Mouse (Mus musculus) neural tube, embryonic 11.5 days (tissue): ENCODE data around the gene Jam2. TPM values are rescaled to one million over a fixed set of nuclear protein-coding genes. Genes with fewer than 3 reads are reported as not detected.

Experiments used
- ATAC-seq: fragments of 200-750 bp; cut with Nextera tagmentation; 2 replicates; pipeline ENCODE4 v1.8.0; 2017; ENCODE audit warnings: moderate number of reproducible peaks, mild to moderate bottlenecking, moderate TSS enrichment, moderate library complexity; ENCODE audit not compliant: insufficient read depth, low FRiP score, low TSS enrichment
- DNase-seq: peaks from one replicate; pipeline ENCODE4 v3.0.0-alpha.2; 2015; ENCODE audit warnings: low spot score
- H3K27ac ChIP-seq: fragments of 300-500 bp; sonication (generic); 2 replicates; pipeline ENCODE4 v1.5.1; 2014; ENCODE audit warnings: low read depth, mild to moderate bottlenecking, low read length
- H3K27me3 ChIP-seq: fragments of 300-500 bp; sonication (generic); 2 replicates; pipeline ENCODE4 v1.6.1; 2014; ENCODE audit warnings: mild to moderate bottlenecking, low read length, mixed read lengths; ENCODE audit not compliant: control insufficient read depth, insufficient read depth
- H3K36me3 ChIP-seq: fragments of 300-500 bp; sonication (generic); 2 replicates; pipeline ENCODE4 v1.6.1; 2014; ENCODE audit warnings: mild to moderate bottlenecking, low read length, moderate library complexity, mixed read lengths; ENCODE audit not compliant: control insufficient read depth, insufficient read depth
- H3K4me1 ChIP-seq: fragments of 300-500 bp; sonication (generic); 2 replicates; pipeline ENCODE4 v1.6.1; 2014; ENCODE audit warnings: low read length, mixed read lengths; ENCODE audit not compliant: control insufficient read depth, insufficient read depth
- H3K4me2 ChIP-seq: fragments of 300-500 bp; sonication (generic); 2 replicates; pipeline ENCODE4 v1.6.1; 2014; ENCODE audit warnings: low read depth, mild to moderate bottlenecking, moderate library complexity
- H3K4me3 ChIP-seq: fragments of 300-500 bp; sonication (generic); 2 replicates; pipeline ENCODE4 v1.5.1; 2014; ENCODE audit warnings: low read depth, low read length
- H3K9ac ChIP-seq: fragments of 300-500 bp; sonication (generic); 2 replicates; pipeline ENCODE4 v1.6.1; 2014; ENCODE audit warnings: mild to moderate bottlenecking, low read length
- H3K9me3 ChIP-seq: fragments of 300-500 bp; sonication (generic); 2 replicates; pipeline ENCODE4 v1.6.1; 2016; ENCODE audit warnings: low read length; ENCODE audit not compliant: control insufficient read depth
- WGBS: fragments of 180-500 bp; shearing (Covaris S2); extraction: QIAGEN DNeasy Blood & Tissue Kit; methylation state at CpG from one replicate; pipeline ENCODE4 v1.1.7; 2014; 5-methylcytosine and 5-hydroxymethylcytosine counted together
- polyA plus RNA-seq: library from polyadenylated mRNA; unstranded; fragments of >200 nt; fragmentation: Nextera tagmentation; extraction: Ambion mirVana; gene quantifications from 2 replicates; pipeline ENCODE4 v1.2.1, GENCODE M21; 2014

Gene Jam2
- polyA plus RNA-seq, 1 experiment from 2014 or later, result 66.0 TPM

GRCm38 (mm10) chr16:84769619-84770464 lies 4.1 kb upstream of the Jam2 start:
- Histone ChIP-seq H3K36me3 (no peaks in the 10 kb centered on the region), H3K27me3 (no peaks in the 10 kb centered on the region), H3K4me1 (no peaks in the 10 kb centered on the region), H3K27ac (no peak overlapping the region), H3K9me3 (no peaks in the 10 kb centered on the region), H3K4me3 (no peak overlapping the region), H3K9ac (no peak overlapping the region), H3K4me2 (no peak overlapping the region)
- no peak for DNase-seq
- ATAC-seq, result no peak
- 89% methylated on average over 19 of the region's 19 CpGs for WGBS

- Histone ChIP-seq H3K4me3 (no peak overlapping the region), H3K4me1 (no peaks in the 10 kb centered on the region), H3K27me3 (no peaks in the 10 kb centered on the region), H3K9ac (no peak overlapping the region), H3K4me2 (no peak overlapping the region), H3K27ac (no peak overlapping the region), H3K36me3 (no peaks in the 10 kb centered on the region), H3K9me3 (no peaks in the 10 kb centered on the region)
- ATAC-seq, result no peak
- WGBS, result 85% methylated on average over 7 of the region's 7 CpGs
- no peak for DNase-seq
These were observed 3.0 kb upstream of the Jam2 start for GRCm38 (mm10) chr16:84770891-84771290.

- DNase-seq (no peak), ATAC-seq (no peak)
- 91% methylated on average over 2 of the region's 2 CpGs for WGBS
- no peak overlapping the region for H3K4me2 ChIP-seq
- H3K4me1 ChIP-seq, result no peaks in the 10 kb centered on the region
- H3K9me3 ChIP-seq, result no peaks in the 10 kb centered on the region
- H3K27ac ChIP-seq, result no peak overlapping the region
- H3K9ac ChIP-seq, result no peak overlapping the region
- no peaks in the 10 kb centered on the region for H3K27me3 ChIP-seq
- H3K4me3 ChIP-seq, result no peak overlapping the region
- H3K36me3 ChIP-seq, result no peaks in the 10 kb centered on the region
These were observed 2.5 kb upstream of the Jam2 start for GRCm38 (mm10) chr16:84771461-84771860.

GRCm38 (mm10) chr16:84772496-84773267 lies 1.2 kb upstream of the Jam2 start:
- peak overlapping the region; percentile 92 for H3K9ac ChIP-seq
- no peak overlapping the region for H3K4me3 ChIP-seq
- WGBS, result 14% methylated on average over 8 of the region's 8 CpGs
- DNase-seq (peak; percentile 62), ATAC-seq (peak; percentile 66)
- peak overlapping the region; percentile 77; the same call in 1 of the 2 replicates for H3K4me2 ChIP-seq
- no peaks in the 10 kb centered on the region for H3K9me3 ChIP-seq
- H3K36me3 ChIP-seq, result no peaks in the 10 kb centered on the region
- peak overlapping the region; percentile 92; the same call in 1 of the 2 replicates for H3K27ac ChIP-seq
- no peaks in the 10 kb centered on the region for H3K27me3 ChIP-seq
- no peaks in the 10 kb centered on the region for H3K4me1 ChIP-seq

- Histone ChIP-seq H3K27ac (peak overlapping the region; percentile 92), H3K4me3 (peak overlapping the region; percentile 58), H3K4me1 (no peaks in the 10 kb centered on the region), H3K27me3 (no peaks in the 10 kb centered on the region), H3K9ac (peak overlapping the region; percentile 92), H3K4me2 (peak overlapping the region; percentile 77), H3K9me3 (no peaks in the 10 kb centered on the region), H3K36me3 (no peaks in the 10 kb centered on the region)
- ATAC-seq, result peak; percentile 56
- 1% methylated on average over 14 of the region's 15 CpGs for WGBS
- DNase-seq, result peak; percentile 74
These were observed 558 bp upstream of the Jam2 start for GRCm38 (mm10) chr16:84773268-84773861.

- ATAC-seq, result peak; percentile 22
- Histone ChIP-seq H3K4me1 (no peaks in the 10 kb centered on the region), H3K36me3 (no peaks in the 10 kb centered on the region), H3K27me3 (no peaks in the 10 kb centered on the region), H3K4me2 (peak overlapping the region; percentile 77), H3K9ac (peak overlapping the region; percentile 92), H3K4me3 (peak overlapping the region; percentile 58), H3K27ac (peak overlapping the region; percentile 92), H3K9me3 (no peaks in the 10 kb centered on the region)
- DNase-seq, result peak; percentile 77
- under 1% methylated on average over 23 of the region's 23 CpGs for WGBS
These were observed 873 bp downstream of the Jam2 start for GRCm38 (mm10) chr16:84774761-84775231.

GRCm38 (mm10) chr16:84775356-84775755 lies 1.4 kb downstream of the Jam2 start:
- H3K9ac ChIP-seq, result peak overlapping the region; percentile 92; the same call in 1 of the 2 replicates
- H3K27me3 ChIP-seq, result no peaks in the 10 kb centered on the region
- H3K36me3 ChIP-seq, result no peaks in the 10 kb centered on the region
- no peaks in the 10 kb centered on the region for H3K4me1 ChIP-seq
- H3K9me3 ChIP-seq, result no peaks in the 10 kb centered on the region
- H3K4me3 ChIP-seq, result peak overlapping the region; percentile 58
- 24% methylated on average over 11 of the region's 11 CpGs for WGBS
- no peak overlapping the region for H3K27ac ChIP-seq
- ATAC-seq, result no peak
- peak; percentile 12 for DNase-seq
- peak overlapping the region; percentile 77 for H3K4me2 ChIP-seq

- Histone ChIP-seq H3K27ac (no peak overlapping the region), H3K9me3 (no peaks in the 10 kb centered on the region)
- 38% methylated on average over 7 of the region's 7 CpGs for whole genome bisulfite sequencing
These were observed 2.3 kb downstream of the Jam2 start for GRCm38 (mm10) chr16:84776089-84776784.

More at GRCm38 (mm10) chr16:84776089-84776784, 2.3 kb downstream of the Jam2 start:
- DNase-seq, result peak; percentile 15
- ATAC-seq, result no peak
- Histone ChIP-seq H3K4me3 (peak overlapping the region; percentile 58), H3K27me3 (no peaks in the 10 kb centered on the region), H3K4me2 (peak overlapping the region; percentile 77), H3K4me1 (no peaks in the 10 kb centered on the region), H3K9ac (no peak overlapping the region), H3K36me3 (no peaks in the 10 kb centered on the region)
